Mouse (Mus musculus) ES-CJ7 (cell line): ENCODE data around the gene Ankrd31.

ENCODE experiments used
- DNase-seq: peaks from one replicate; pipeline ENCODE4 v3.0.0; 2011; ENCODE audit warnings: low read depth, low spot score

The Ankrd31 gene

GRCm38 (mm10) chr13:96855191-96855590 lies 107.1 kb downstream of the Ankrd31 start:
- peak; percentile 52 for DNase-seq

DNA sequence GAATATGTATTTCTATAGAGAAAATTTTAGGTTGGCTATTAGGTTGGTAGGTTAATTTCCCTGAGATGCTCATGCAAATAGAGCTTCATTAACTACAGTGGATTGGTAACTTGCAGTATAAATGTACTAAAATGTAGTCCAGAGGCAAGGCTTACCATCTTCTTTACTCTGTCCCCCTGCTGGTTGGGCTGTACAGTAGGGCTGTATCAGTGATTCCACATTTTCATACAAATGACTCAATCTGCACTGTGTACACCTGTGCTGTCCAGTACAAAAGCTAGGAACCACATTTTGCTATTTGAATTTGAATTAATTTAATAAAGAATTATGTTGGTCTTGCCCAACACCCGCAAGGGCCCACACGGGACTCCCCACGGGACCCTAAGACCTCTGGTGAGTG lies 111.1 kb downstream of the Ankrd31 start:
- peak; percentile 53 for DNase-seq

- DNase-seq = peak; percentile 34
These were observed 122.7 kb downstream of the Ankrd31 start for GRCm38 (mm10) chr13:96870742-96871141.

DNA sequence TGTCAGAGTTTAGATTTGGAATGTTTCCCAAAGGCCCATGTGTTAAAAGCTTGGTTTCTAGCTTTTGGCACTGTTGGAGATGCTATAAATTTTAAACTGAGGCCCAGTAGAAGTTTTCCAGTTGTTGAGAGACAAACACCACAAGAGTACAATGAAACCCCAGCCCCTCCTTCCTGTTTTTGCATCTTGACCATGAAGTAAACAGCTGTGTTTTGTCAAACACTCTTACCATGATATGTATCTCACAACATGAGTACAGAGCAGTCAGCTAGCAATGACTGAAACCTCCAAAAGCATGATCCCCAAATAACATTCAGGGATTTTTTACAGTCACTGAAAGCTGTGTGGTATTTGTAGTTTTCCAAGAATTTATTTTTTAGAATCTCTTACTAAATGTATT lies 126.0 kb downstream of the Ankrd31 start:
- DNase-seq = no peak

DNA sequence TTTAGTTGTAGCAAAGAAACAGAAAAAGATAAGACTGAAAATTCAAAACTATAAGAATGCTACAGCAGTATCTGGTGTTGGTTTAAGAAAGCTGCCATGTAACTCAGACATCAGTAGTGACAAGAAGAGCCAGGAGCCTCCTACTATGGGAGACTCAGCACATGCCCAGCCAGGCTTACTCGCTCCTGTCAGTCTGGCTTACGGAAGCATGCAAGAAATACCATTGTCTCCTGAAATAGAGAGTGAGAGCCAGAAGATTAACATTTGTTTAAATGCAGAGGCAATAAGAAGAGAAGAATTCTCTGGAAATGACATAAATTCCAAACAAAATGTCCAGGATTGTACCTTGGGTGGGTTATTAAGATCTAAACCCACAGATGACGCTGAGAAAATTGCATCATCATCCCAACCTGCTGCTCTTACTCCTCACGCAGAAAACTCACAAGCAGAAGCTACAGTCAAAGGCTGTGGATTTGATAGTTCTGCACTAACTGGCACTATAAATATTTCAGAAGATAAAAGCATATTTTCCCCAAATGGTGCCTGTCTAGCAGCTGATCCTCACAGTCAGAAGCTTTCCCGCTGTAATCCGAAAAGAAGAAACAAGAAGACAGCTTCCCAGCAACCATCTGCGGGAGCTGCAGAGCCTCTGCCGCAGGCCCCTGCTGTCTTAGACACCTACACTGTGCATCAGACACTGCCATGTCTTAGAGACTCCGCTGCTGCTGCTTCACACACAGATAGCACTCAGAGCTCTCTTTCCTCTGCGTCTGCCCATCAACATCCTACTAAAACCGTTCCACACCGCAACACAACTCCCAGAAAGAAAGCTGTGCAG lies 130.4 kb downstream of the Ankrd31 start:
- DNase-seq = no peak

DNA sequence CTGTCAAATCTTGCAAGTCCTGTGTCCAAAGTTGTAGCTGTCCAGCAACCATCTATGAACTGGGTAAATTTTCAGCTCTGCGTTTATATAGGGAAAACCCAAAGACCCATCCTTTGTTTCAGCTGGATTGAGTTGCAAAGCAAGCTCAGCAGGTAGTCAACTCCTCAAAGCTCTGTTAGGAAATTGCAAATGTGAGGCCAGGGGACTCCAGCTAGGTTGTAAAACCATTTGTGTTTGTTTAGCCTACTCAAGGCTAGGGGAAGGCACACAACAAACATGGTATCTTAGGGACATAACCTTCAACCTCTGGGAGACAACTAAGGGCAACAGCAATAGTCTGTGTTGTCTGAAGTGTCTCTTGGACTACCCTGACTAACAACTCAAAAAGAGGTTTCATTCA lies 136.5 kb downstream of the Ankrd31 start:
- peak; percentile 91 for DNase-seq

DNA sequence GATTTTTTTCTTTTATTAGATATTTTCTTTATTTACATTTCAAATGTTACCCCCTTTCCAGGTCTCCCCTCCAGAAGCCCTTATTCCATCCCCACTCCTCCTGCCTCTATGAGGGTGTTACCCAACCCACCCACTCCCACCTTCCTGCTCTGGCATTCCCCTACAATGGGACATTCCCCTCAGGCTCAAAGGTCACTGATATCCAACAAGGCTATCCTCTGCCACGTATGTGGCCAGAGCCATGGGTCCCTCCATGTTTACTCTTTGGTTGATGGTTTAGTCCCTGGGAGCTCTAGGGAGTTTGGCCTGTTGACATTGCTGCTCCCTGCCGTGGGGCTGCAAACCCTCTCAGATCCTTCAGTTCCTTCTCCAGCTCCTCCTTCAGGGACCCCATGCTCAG lies 141.9 kb downstream of the Ankrd31 start:
- DNase-seq = no peak

DNA sequence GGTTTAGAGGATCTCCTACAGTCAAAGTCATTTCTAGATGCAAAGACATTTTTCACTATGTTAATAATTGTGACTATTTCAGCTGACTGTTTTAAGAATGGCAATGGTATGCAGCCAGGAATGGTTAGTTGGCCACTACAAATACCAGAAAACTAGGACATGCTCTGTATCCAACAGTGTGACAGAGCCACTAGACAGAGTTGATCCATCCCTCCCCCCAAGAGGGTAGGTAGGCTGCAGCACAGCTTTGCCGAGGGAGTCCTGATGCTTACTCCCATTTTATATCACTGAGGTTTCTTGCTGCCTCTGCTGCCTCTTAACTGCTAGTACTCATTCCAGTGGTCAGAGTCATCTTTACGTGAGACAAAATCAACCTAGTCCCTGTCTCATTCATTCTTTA lies 147.1 kb downstream of the Ankrd31 start:
- no peak for DNase-seq

DNA sequence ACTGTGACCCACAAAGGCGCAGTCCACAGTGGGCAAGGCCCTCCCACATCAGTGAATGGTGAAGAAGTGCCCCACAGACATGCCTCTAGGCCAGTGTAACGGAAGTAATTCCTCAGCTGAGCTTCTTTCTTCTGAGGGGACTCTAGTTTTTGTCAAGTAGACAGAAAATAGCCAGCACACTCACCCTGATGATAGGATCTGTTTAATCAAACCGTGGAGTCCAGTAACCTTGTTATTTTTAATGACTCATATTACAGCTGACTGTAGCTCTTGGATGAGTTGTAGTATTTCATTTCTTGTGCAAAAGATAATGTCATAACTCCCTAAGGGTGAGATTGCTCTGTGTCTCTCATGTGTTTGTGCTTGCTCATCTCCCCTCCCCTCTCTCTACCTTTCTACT lies 158.6 kb downstream of the Ankrd31 start:
- no peak for DNase-seq

GRCm38 (mm10) chr13:96911202-96911601 lies 163.1 kb downstream of the Ankrd31 start:
- DNase-seq = no peak

- DNase-seq = peak; percentile 29
These were observed 175.1 kb downstream of the Ankrd31 start for GRCm38 (mm10) chr13:96923134-96923533.

GRCm38 (mm10) chr13:96923999-96924961 lies 176.2 kb downstream of the Ankrd31 start, which contains the start of gene Gcnt4:
TSS of gene Gcnt4 (plus strand) at chr13:96924689.
- DNase-seq = peak; percentile 58

DNA sequence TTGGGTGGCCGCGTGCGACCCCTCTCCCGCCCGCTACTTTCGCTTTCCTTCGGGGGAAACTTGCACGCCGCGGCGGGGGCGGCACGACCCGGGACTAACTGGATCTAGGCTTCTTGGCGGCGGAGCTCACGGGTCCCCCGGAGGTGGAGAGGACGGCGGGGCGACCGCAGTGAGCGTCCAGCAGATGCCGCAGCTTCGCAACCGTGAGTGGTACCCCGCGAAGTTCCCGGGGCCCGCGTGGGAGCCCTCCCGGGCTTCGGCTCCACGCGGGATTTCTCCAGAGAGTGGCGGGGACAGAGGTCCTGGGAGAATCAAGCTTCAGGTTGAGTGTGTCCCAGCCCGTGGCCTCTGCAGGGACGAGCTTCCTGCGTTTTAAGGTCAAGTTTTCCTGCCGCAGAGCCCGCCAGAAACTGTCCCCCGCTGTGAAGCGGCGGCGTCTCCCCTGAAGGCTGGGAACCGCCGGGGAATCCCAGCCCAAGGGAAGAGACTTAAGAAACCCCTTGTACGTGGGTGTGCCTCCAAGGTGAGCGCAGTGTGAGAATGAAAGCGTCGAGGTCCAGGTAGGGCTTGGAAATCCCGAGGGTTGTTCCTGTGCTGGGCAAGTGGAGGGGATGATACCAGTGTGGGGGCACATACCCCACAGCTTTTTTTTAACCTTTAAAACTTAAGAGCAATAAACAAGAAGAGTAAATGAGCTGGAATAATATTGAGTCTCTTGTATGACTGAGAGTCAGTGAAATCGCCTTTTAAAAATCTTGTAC lies 177.1 kb downstream of the Ankrd31 start:
- peak; percentile 39 for DNase-seq

GRCm38 (mm10) chr13:96925991-96926725 lies 178.1 kb downstream of the Ankrd31 start:
- peak; percentile 36 for DNase-seq

DNA sequence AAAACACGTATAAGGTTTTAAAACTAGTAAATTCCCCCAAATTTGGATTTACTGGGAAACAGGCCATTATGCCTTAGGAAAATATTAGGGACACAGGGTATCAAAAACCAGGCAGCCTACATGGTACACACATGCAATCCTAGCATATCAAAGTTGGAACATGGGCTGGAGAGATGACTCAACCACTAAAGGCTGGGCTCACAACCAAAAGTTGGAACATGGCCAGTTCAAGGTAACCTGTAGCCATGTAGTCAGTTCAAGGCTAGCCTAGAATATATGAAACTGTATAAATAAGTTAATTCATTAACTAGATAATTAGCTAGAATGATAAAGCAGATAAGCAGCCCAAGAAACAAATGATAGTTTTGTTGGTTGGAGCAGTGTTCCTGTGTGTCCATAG lies 179.7 kb downstream of the Ankrd31 start:
- DNase-seq = no peak

GRCm38 (mm10) chr13:96928432-96929039 lies 180.5 kb downstream of the Ankrd31 start:
- no peak for DNase-seq

DNA sequence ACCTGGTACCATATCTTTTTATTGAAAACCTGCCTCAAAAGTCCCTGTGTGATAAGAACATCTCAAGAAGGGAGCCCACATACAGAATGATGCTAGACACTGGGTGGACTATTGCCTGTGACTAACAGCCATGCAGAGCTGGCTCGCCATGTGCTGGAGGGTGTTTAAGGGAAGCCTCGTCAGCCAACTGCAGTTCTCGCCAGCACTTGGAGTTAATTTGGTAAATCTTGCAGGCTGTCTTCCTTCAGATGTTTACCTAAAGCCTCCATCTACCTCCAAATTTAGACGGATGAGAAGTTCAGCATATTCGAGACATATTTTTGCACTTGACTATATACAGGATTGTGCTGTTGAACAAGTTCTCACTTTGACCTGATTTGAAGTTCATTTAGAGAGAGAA lies 184.7 kb downstream of the Ankrd31 start:
- no peak for DNase-seq

DNA sequence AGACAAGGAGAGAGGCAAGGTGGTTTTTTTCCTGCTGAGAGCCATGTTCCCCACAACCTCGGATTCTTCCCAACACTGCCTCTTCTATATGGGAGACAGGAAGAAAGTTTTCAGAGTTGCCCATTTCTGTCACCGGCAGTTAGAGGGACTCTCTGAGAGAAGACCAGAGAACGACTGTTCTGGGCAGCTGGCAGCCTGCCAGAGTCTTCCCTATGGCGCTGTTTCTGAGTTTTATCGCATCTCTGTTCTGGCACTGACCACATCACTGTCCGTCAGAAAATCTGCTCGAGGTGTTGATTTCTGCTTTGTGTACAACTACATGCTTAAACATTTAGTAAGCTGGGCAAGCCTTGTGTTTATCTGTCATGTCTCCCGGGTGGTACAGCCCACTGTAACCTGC lies 185.3 kb downstream of the Ankrd31 start:
- DNase-seq = no peak

- DNase-seq = no peak
These were observed 188.2 kb downstream of the Ankrd31 start for GRCm38 (mm10) chr13:96936173-96936777.

GRCm38 (mm10) chr13:96937059-96937558 lies 189.0 kb downstream of the Ankrd31 start:
- DNase-seq = peak; percentile 52
